Mouse (Mus musculus) forebrain, embryonic 14.5 days (tissue): ENCODE measurements at regions not wholly inside any gene's neighbourhood (a gene's known extent, or its start where the extent isn't known, plus 50 kb on each side); places are given as distances from the start of the nearest gene placed in this dataset.
A peak's percentile ranks its signal among the peaks of the same experiment; 100 is the strongest.

Experiments
- ATAC-seq: fragments of 200-750 bp; cut with Nextera tagmentation; 2 replicates; pipeline ENCODE4 v1.8.0; 2017; ENCODE audit warnings: mild to moderate bottlenecking, moderate library complexity
- DNase-seq: peaks from one replicate; pipeline ENCODE4 v3.0.0-alpha.2; 2015; ENCODE audit warnings: low spot score
- H3K27ac ChIP-seq: fragments of 300-500 bp; sonication (generic); 2 replicates; pipeline ENCODE4 v1.5.1; 2014; ENCODE audit warnings: low read depth, mild to moderate bottlenecking, control low read depth, low read length, moderate library complexity
- H3K27me3 ChIP-seq: fragments of 300-500 bp; sonication (generic); replicated peaks from 2 replicates; pipeline ENCODE4 v1.6.1; 2014; ENCODE audit warnings: low read length, control low read depth, mixed read lengths; ENCODE audit not compliant: control insufficient read depth, insufficient read depth
- H3K36me3 ChIP-seq: fragments of 300-500 bp; sonication (generic); 2 replicates; pipeline ENCODE4 v1.6.1; 2014; ENCODE audit warnings: low read length, control low read depth; ENCODE audit not compliant: control insufficient read depth, insufficient read depth
- H3K4me1 ChIP-seq: fragments of 300-500 bp; sonication (generic); 2 replicates; pipeline ENCODE4 v1.6.1; 2014; ENCODE audit warnings: antibody characterized with exemption, low read length, control low read depth; ENCODE audit not compliant: control insufficient read depth, insufficient read depth
- H3K4me2 ChIP-seq: fragments of 300-500 bp; sonication (generic); 2 replicates; pipeline ENCODE4 v1.6.1; 2014; ENCODE audit warnings: mild to moderate bottlenecking, control low read depth, low read length
- H3K4me3 ChIP-seq: fragments of 300-500 bp; sonication (generic); 2 replicates; pipeline ENCODE4 v1.5.1; 2014; ENCODE audit warnings: low read depth, low read length, control low read depth
- H3K9ac ChIP-seq: fragments of 300-500 bp; sonication (generic); 2 replicates; pipeline ENCODE4 v1.6.1; 2014; ENCODE audit warnings: mild to moderate bottlenecking, low read length, control low read depth, moderate library complexity
- H3K9me3 ChIP-seq: fragments of 300-500 bp; sonication (generic); replicated peaks from 2 replicates; pipeline ENCODE4 v1.6.1; 2016; ENCODE audit warnings: low read length, control low read depth, mixed read lengths; ENCODE audit not compliant: control insufficient read depth
- WGBS: fragments of 180-500 bp; shearing (Covaris S2); extraction: QIAGEN DNeasy Blood & Tissue Kit; methylation state at CpG from one replicate; pipeline ENCODE4 v1.1.7; 2014; 5-methylcytosine and 5-hydroxymethylcytosine counted together

GRCm38 (mm10) chr7:73272787-73273186 lies 102.5 kb upstream of the Rgma start:
- no peaks in the 10 kb centered on the region for H3K9me3 ChIP-seq
- ATAC-seq (no peak), DNase-seq (no peak)
- H3K4me2 ChIP-seq = no peak overlapping the region
- H3K27me3 ChIP-seq = no peaks in the 10 kb centered on the region
- no peaks in the 10 kb centered on the region for H3K4me1 ChIP-seq
- no peaks in the 10 kb centered on the region for H3K36me3 ChIP-seq
- no peak overlapping the region for H3K4me3 ChIP-seq
- no peak overlapping the region for H3K9ac ChIP-seq
- 96% methylated on average over 1 of the region's 1 CpGs for WGBS
- no peak overlapping the region for H3K27ac ChIP-seq

DNA sequence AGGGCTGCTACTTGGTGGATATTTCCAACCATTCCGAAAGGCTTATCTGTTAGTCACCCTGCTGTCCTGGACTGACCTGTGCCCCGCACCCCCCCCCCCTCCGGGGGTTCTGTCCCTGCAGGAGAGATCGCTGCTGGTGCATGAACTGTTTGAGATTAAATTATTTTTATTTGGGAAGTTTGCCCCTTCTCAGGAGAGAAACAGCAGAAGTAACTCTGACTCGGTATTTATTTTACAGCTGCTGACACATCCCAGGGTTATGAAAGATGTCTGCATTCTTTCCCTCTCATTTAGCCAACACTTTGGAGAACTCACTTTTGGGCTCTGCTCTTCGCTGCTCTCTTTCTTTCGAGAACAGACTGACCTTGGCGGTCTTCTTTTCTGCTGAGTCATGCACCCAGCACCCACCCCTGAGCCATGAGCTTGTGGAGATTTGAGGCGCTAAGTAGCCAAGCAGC lies 99.5 kb upstream of the Rgma start:
- H3K9me3 ChIP-seq = no peaks in the 10 kb centered on the region
- 85% methylated on average over 9 of the region's 9 CpGs for WGBS
- H3K4me3 ChIP-seq = no peak overlapping the region
- H3K4me1 ChIP-seq = no peaks in the 10 kb centered on the region
- no peak overlapping the region for H3K9ac ChIP-seq
- DNase-seq (no peak), ATAC-seq (no peak)
- H3K27ac ChIP-seq = no peak overlapping the region
- no peaks in the 10 kb centered on the region for H3K36me3 ChIP-seq
- H3K27me3 ChIP-seq = no peaks in the 10 kb centered on the region
- no peak overlapping the region for H3K4me2 ChIP-seq

DNA sequence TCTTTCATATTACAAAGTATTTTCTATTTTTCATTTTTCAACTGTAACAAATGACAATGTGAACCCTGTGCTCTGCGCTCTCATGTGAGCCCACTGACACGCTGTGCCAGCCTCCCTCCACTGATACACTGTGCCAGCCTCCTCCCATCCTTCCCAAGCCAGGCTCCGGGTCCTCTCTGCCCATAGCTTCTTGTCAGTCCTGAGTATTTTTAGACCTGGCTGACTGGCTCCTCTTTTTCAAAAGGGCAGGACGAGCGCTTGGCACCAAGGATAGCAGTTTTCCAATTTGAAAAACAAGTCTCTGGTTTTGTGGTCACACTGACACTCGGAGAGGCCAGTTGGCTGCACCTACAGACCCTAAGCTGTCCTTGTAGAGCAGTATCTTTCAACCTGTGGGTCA lies 96.7 kb upstream of the Rgma start:
- H3K9me3 ChIP-seq = no peaks in the 10 kb centered on the region
- H3K27me3 ChIP-seq = no peaks in the 10 kb centered on the region
- no peaks in the 10 kb centered on the region for H3K36me3 ChIP-seq
- H3K27ac ChIP-seq = no peak overlapping the region
- WGBS = 91% methylated on average over 6 of the region's 6 CpGs
- H3K4me3 ChIP-seq = no peak overlapping the region
- H3K9ac ChIP-seq = no peak overlapping the region
- ATAC-seq (no peak), DNase-seq (no peak)
- H3K4me1 ChIP-seq = no peaks in the 10 kb centered on the region
- no peak overlapping the region for H3K4me2 ChIP-seq

- Histone ChIP-seq H3K9me3 (no peaks in the 10 kb centered on the region), H3K27ac (no peak overlapping the region), H3K4me3 (no peak overlapping the region), H3K4me2 (no peak overlapping the region), H3K9ac (no peak overlapping the region), H3K4me1 (no peaks in the 10 kb centered on the region), H3K27me3 (no peaks in the 10 kb centered on the region), H3K36me3 (no peaks in the 10 kb centered on the region)
- DNase-seq (peak; percentile 22), ATAC-seq (no peak)
- WGBS = 85% methylated on average over 4 of the region's 4 CpGs
These were observed 95.3 kb upstream of the Rgma start for GRCm38 (mm10) chr7:73279936-73280445.

- Histone ChIP-seq H3K4me1 (no peaks in the 10 kb centered on the region), H3K27me3 (no peaks in the 10 kb centered on the region), H3K4me2 (no peak overlapping the region), H3K4me3 (no peak overlapping the region), H3K9me3 (no peaks in the 10 kb centered on the region), H3K9ac (no peak overlapping the region), H3K36me3 (no peaks in the 10 kb centered on the region), H3K27ac (no peak overlapping the region)
- ATAC-seq (no peak), DNase-seq (no peak)
- 89% methylated on average over 5 of the region's 5 CpGs for WGBS
These were observed 89.1 kb upstream of the Rgma start for GRCm38 (mm10) chr7:73286244-73286643.

- Histone ChIP-seq H3K4me2 (no peak overlapping the region), H3K4me1 (no peaks in the 10 kb centered on the region), H3K4me3 (no peak overlapping the region), H3K9ac (no peak overlapping the region), H3K27ac (no peak overlapping the region), H3K36me3 (no peaks in the 10 kb centered on the region), H3K27me3 (no peaks in the 10 kb centered on the region), H3K9me3 (0 out of 2 replicates have a peak, but pooled peaks cover 3% of the 10 kb centered on the region)
- 70% methylated on average over 4 of the region's 4 CpGs for WGBS
- ATAC-seq = no peak
- no peak for DNase-seq
These were observed 82.0 kb upstream of the Rgma start for GRCm38 (mm10) chr7:73293337-73293736.

GRCm38 (mm10) chr7:73294399-73294798 lies 80.9 kb upstream of the Rgma start:
- no peaks in the 10 kb centered on the region for H3K4me1 ChIP-seq
- H3K27ac ChIP-seq = no peak overlapping the region
- WGBS = 96% methylated on average over 6 of the region's 6 CpGs
- no peaks in the 10 kb centered on the region for H3K27me3 ChIP-seq
- no peak overlapping the region for H3K9ac ChIP-seq
- no peak overlapping the region for H3K4me2 ChIP-seq
- no peaks in the 10 kb centered on the region for H3K36me3 ChIP-seq
- DNase-seq = no peak
- 0 out of 2 replicates have a peak, but pooled peaks cover 3% of the 10 kb centered on the region for H3K9me3 ChIP-seq
- ATAC-seq = no peak
- H3K4me3 ChIP-seq = no peak overlapping the region

DNA sequence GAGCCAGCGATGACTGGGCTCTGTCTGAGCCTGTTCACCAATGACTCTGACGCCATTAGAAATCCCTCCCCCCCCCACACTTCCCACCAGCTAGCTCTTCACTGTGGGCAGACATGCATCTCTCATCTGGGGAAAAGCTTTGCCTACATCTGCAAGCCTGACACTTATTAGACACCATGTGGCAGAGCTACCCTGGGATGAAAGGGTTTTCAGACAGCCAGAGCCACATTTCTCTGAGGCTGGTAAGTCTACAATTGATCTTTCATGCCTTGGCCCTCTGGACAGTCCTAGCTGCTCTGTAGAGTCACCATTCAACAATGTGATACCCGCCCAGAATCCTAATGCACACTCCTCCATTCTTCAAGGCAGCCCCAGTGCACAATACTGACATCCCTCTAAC lies 72.8 kb upstream of the Rgma start:
- no peaks in the 10 kb centered on the region for H3K9me3 ChIP-seq
- no peak overlapping the region for H3K4me3 ChIP-seq
- DNase-seq (no peak), ATAC-seq (peak; percentile 47)
- WGBS = 43% methylated on average over 3 of the region's 3 CpGs
- peaks cover 24% of the 10 kb centered on the region for H3K4me1 ChIP-seq
- no peak overlapping the region for H3K4me2 ChIP-seq
- no peak overlapping the region for H3K27ac ChIP-seq
- H3K27me3 ChIP-seq = no peaks in the 10 kb centered on the region
- no peak overlapping the region for H3K9ac ChIP-seq
- H3K36me3 ChIP-seq = no peaks in the 10 kb centered on the region

GRCm38 (mm10) chr7:73303818-73304217 lies 71.5 kb upstream of the Rgma start:
- 5% methylated on average over 9 of the region's 9 CpGs for WGBS
- Histone ChIP-seq H3K4me2 (no peak overlapping the region), H3K27me3 (no peaks in the 10 kb centered on the region), H3K9me3 (no peaks in the 10 kb centered on the region), H3K36me3 (no peaks in the 10 kb centered on the region), H3K4me3 (no peak overlapping the region), H3K9ac (no peak overlapping the region), H3K27ac (no peak overlapping the region; the same call in 1 of the 2 replicates), H3K4me1 (peaks cover 24% of the 10 kb centered on the region)
- ATAC-seq = peak; percentile 49
- DNase-seq = peak; percentile 72
